Mouse (Mus musculus) monocyte, adult 2 months (primary cell): ENCODE results near the gene Cmc1.
"Not testable (repeated sequence)": the region's sequence is repeated elsewhere in the genome, so short reads cannot be mapped to it uniquely, and the experiment has no call there.

Experiments
- DNase-seq, 2 experiments: peaks; one replicate each; pipeline ENCODE4 v3.0.0; 2022; ENCODE audit warnings: low spot score in 2 of 2, low read depth in 1 of 2

Cmc1 gene

DNA sequence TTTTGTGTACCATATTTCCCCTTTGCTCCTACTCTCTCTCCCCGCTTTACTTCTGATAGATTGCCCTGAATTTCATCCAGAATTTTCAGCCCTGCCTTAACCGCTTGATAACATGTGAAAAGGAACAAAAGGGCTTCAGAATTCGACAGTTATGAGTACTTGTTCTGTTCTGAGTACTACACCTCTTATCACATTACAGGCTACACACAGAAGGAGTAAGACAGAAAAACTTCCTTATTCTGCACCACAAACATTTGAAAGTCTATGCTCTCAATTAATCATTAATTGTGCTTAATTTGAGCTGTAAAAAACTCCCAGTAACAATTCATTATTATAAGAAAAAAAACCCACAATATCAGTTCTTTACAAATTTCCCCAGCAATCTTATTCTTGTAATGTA, 9.6 kb downstream of the Cmc1 start:
- not testable (repeated sequence) for DNase-seq

DNA sequence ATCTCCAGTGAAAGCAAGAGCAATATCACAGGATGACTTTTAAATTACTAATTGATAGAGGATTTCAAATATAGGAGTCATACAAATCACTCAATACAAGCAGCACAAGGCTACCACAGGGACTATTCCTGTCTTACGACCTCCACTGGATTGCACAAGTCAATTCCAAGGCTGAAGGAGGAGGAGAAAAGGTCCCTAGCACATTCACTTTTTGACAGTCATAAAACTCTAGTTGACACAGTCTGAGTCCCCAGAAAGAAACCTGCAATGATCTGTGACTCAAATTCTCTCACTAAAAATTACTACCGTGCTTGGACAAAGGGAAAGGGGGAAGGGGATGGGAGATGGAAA, 39.6 kb downstream of the Cmc1 start:
- no peak for DNase-seq

DNA sequence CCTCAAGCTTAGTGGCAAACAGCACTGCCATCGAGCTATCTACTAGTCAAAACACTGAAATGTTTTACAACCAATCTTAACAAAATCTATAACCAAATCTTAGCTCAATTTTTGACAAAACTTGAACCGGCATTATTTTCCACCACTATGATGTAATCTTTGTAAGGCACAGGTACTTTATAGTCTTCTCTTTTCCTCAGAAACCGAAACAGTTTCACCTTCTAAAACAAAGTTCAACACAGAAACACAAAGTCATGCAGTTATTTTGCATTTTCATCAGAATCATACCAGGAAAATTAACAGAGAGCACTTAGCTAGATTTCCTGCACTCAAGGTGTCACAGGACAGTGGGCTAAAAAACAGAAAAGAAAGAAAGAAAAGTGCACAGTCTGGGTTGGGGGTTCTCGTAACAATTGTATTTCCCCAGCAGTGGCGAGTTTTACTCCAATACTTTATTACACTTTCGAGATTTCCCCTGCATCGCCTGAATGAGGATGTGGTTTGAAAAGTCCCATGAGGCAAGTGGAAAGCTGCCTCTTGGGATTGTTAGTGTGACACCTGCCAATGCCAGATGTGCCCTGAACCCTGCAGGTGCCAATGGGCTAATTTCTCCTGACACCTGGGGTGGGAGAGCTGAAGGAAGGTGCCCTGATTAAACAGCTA, 40.1 kb downstream of the Cmc1 start:
- DNase-seq, result no peak

DNA sequence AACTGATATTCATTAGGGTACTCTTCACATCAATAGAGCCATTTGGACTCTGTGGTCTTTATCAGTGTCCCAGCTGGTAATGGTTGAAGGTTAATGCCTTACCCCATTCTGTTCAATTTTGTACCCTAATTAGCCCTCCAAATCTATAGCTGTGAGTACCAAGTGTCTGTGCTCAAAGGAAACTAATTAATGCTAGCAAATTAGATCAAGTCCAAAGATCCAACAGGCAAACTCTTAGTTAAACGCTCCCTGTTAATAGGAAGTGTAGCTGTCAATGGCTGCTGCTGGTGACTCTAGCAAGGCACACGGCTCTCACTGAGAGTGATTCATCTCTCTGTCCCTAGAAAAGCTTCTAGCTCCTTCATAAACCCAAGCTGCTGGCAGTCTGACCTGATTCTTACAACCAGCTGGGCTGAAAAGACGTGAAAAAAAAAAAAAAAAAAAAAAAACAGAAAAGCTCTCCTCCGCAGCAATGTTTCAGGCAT, 41.4 kb downstream of the Cmc1 start:
- DNase-seq, result no peak

DNA sequence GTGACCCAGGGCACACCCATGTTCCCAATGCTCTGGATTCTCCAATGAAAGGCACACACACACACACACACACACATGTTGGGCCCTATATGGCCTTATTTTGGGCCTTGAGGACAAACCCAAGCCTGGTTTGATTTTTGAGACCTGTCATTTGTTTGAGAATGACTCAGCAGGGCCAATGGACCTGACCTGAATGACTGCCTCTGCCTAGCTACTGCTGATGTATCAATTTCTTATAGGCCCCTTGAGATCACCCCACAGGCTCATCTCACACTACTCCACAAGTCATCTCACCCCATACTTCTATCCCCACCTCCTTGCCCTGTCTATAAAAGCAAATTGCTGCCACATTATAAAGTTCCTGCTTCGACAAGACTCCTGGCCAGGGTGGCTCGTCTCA, 48.2 kb downstream of the Cmc1 start:
- DNase-seq, result no peak

DNA sequence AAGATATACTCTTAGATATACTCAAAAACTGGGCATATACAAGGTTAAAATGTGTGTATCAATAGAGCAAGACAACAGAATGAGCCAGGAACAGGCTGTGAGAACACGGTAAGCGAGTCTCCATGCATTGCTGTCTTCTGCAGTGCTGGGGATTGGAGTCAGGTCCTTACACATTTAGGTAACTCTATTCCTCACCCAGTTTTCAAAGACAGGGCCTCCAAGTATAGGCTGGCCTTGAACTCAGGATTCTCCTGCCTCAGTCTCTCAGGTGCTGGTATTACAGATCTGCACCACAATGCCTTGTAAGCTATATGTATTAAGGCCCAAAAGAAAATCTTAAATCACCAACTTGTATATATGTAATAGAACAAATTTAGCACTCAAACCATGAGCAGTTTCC, 49.5 kb downstream of the Cmc1 start:
- DNase-seq, result no peak

DNA sequence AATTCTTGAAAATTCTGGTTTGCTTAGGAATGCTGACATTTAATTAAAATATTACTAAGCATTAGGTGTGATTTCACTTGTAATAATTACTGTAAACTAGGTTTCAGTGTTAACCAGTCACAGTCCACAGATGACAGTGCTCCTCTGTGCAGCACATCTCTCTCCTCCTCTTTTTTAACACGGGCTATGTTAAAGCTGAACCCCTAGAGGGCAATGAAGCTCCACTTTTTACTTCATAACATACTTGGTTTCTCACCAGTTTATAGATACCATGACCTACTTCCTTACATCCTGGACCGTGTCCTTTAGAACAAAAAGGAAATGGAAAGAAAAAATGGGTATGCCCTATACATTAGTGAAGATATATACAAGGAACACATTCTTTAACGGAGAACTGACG, 50.6 kb downstream of the Cmc1 start:
- DNase-seq, result no peak

DNA sequence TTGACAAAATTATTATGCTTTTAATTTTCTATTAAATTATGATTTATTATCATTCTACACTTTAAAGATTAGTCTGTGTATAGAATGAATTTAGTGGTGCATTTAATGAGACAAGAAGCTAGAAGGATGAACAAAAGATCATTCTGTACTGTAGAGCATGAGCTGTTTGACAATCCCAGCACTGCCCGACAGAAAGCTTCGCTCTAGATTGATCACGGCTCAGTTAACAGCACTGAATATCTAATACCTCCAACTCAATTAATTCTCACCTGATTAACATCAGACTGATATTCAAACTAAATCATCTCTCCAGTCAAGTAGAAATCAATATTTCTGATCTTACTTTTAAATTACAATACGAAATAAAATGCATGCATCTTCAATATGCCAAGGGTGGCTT, 66.1 kb downstream of the Cmc1 start:
- no peak for DNase-seq

DNA sequence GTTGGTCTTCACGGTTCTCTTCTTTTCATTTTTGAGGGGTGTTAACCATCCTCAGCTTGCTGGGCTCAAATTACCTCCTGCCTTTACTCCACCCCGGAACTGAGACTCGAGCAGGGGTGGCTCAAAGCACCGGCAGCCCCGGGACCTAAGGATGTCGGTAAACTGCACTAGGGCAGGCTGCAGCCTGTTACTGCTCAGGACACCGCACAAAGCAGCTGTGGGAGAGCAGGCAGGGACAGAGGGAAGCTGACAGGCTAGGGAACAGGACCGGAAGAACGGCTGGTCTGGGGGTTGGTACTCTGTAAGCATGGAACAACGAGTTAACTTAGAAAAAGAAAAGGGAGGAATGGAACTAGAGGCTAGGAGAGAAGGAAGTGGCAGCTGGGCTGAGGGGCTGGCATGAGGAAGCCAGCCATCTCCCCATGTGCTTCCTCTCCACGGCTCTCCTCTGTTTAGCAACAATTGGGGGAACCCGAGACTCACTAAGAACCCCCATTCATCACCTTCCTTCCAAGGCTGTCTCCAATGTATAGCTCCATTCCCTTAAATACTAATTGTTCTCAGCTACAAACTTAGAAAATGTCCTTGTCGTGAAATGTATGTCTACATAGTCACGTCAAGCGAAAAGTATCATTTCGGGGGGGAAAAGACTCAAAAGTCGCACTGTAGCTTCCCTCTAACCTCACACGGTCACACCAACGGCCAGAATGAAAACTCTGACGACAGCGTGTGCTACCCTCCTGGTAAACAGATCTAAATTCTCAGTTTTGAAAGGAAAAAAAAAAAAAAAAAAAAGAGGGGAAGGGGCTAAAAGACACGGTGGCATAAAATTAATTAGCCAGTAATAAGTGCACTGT, 67.2 kb downstream of the Cmc1 start:
- DNase-seq, result no peak

DNA sequence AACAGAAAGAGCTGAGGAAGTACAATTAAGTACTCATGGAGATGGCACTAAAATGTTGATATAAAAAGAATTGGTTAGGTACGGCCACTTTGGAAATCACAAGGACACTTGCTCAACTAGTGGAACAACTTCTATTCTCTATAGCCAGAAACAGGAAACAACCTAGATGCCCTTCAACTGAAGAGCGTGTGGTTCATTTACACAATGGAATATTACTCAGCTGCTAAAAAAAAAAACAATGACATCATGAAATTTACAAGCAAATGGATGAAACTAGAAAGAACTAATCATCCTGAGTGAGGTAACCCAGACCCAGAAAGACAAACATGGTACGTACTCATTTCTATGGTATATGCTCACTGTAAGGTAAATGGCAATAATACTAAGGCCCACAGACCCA, 76.6 kb downstream of the Cmc1 start:
- DNase-seq, result no peak

DNA sequence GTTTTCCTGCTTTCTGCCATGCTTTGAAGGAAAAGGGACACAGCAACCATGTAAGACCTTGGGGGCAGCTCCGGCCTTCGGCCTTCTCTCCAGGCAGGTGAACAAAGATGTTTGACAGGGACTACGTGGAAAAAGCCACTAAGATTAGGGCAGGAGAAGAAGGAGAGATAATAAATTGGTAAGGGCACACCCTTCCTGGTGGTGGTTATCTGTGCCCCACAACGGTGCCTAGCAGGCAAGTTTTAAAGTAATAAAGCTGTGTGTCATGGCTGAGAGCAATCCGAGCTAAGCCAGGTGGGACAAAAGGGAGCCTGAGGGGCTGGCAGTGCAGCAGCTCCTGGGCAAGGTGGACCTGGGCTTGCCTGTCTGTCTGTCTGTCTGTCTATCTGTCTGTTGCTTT, 77.9 kb downstream of the Cmc1 start:
- no peak for DNase-seq

DNA sequence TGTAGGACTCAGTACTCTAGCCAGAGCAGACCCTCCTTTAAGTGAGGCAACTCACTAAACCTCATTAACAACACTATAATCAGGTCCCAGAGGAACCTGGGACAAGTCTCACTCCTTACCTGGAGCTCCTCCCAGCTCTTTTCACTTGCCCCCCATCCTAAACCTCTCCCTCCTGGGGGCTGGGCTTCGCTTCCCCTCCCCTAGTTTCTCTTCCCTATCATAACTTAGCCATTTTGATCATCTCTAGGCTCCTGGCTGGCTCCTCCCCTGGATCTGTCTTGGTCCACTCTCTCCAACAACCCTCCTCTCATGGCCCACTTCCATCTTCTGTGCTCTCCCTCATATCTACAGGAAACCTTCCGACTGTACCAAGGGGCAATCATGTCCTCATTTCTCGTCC, 78.6 kb downstream of the Cmc1 start:
- DNase-seq, result no peak

DNA sequence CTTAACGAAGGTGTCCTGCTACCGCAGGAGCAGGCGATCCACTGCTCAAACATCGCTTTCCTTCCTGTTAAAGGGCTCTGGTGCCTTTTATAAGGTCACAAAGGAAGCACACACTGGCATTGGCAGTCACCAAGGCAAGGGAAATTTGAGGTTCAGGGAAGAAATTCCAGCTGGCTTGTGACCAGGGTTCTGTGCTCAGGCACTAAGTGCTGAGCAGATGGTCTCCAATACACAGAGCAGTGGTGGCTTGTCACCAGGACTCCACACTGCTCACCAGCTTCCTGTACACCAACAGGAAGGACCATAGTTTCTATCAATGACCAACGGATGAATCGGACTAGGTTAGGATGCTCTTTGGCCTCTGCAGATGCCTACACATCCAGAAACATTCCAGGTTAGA, 79.5 kb downstream of the Cmc1 start:
- DNase-seq, result no peak

DNA sequence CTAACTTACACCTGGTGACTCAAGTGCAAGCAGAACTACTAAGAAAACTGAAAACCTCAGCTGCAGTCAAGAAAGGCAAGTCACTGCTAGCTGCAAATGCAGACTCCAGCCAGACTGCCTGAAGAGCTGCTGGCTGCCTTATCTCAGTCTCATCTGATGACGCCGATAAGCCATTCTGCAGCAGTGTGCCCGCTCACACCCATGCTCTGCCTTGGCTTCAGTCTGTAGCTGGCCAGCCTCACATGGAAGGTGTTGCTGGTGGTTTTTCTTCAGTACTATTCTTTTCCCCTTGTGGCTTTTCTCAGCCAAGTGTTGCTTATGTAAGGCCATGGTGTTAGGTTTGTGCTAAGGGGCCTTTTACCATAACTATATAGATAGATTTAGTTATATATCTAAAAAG, 90.9 kb downstream of the Cmc1 start:
- no peak for DNase-seq

DNA sequence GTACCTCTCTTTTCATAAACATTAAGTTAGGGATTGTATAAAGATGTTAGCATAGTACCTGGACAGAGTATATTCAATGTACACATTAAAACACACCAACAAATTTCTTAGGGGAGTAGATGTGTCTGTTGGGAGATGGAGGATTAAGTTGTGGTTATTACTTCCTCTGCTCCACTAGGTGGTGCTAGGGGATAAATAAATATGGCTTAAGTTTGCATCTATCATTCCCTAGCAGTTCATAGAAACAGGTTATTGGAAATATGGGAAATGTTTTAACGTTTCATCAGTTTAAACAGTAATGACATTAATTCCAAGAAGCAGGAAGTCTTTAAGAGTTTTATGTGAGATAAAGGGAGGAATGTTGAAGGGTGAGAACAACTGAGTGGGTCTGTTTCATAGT, 96.7 kb downstream of the Cmc1 start:
- no peak for DNase-seq

DNA sequence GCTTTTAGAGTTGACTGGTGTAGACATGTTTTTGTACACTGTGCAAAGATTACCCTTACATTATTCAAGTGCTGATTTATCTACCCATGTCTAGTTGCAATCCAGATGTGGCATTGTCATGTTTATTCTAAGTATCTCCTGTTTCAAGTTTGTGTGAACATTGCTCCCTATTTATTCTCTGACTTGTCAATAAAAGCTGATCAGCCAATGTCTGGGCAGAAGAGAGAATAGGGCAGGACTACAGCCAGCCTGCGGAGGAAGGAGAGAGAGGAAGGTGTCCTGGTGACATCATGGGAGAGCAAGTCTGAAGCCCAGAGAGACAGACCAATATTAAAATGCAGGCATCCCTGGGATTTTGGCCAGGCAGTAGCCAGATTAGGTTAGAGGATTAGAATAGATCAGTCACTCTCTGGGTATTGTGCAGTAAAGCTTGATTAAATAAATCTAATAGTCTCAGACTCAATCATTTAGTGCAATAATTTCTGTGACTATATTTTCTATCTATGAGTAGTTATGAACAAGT, 104.9 kb downstream of the Cmc1 start:
- DNase-seq, result no peak

DNA sequence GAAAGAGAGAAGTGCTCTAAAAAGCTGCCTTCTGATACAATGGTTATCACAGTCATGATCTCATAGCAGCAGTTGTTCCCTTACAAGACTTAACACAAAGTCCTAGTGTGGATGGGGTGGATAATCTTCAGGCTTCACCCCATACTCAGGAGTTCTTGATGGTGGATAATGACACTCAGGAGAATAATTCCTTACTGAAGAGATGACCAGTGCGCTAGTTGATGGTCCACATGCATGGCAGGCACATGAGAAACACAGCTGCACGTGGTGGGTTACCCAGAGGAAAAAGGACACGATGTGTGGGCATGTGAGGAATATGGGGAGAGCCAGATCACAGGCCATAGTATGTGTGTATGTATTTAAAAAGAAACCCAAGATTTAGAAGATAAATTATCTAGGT, 106.4 kb downstream of the Cmc1 start:
- DNase-seq, result no peak

DNA sequence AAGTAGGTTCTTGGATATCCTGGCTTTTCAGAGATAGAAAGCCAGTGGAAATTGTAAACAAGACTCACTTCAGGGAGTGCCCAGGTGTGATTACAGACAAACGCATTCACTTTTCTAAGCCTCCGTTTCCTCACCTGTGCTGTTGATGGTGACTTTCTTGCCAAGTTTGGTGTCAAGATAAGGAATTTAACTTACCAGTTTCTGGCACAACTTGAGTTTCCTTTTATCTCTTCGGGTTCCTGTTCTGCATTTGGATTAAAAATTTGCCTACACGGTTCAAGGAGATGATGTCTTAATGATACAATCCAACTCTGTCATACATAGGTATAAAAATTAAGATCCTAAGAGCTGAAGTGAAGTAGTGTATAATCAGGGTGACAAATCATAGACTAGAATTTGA, 107.2 kb downstream of the Cmc1 start:
- no peak for DNase-seq

DNA sequence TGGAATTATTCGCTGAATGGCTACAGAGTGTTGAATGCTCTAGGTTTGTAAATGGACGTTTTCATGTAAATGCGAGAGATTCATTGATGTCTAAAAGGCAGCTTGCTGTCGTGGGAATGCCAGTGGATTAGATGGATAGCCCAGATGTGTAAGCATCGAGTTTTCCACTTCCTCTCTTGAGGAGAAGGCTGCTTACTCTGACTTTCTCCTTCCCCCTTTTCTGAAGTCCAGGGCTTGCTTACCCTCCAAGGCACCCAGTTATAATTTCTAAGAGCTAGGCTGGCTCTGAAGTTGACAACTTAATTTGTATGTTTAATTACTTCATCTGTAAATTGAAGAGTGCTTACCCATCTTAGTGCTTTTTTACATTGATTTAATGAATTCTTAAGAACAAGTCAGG, 108.3 kb downstream of the Cmc1 start:
- DNase-seq, result no peak

DNA sequence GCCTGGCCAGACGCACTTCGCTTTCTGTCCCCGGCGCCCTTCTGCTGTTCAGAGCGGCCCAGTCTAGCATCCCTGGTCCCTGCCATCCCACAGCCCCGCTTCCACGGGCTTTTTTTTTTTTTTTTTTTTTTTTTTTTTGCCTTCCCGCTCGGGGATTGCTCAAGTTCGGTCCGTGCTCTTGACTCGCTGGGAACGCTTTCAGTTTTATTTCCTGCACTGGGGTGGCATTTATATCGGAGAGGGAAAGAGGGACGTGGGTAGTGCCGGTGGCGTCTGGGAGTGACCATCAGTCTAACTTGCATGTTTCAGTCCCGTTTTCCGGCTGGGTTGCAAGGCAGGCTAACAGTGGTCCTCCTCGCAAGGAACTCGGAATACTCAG, 109.0 kb downstream of the Cmc1 start:
- no peak for DNase-seq

DNA sequence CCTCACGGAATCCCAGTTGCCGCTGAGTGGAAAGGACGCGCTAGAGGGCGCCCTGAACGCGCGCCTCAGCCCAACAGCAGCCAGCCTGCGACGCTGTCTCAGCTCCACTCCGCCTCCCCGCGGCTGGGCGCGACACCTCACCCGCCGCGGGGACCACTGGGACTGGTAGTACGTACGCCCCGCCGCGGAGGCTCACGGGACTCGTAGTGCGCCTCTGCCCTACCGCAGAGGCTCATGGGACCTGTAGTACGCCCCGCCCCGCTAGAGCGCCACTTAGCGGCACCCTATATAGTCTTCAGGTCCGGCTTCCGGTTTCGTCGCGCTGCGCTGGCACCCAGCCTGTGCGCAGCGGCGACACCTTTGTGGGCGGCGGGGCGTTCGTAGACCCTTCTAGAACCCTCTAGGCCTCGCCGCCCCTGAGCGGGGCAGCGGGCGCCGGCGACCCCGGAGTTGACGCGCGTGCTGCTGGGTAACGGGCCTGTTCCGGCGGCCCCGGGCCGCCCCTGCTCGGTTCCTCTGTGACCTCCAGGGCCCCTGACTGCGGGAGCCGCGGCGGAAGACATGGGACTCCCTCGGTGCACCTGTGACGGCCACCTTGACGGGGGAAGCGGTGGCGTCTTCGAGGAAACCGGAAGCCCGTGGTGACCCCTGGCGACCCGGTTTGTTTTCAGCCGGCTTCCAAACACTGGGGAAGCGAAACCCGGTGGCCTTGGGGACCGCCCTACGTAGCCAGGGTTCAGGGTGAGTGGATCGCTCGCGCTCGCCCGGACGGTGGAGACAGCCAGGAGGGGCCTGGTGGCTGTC, 109.6 kb downstream of the Cmc1 start, which contains the start of gene Azi2:
Azi2 (plus strand) TSS at position 282 of the 804 bp plus-strand sequence.
- peak; percentile 93 to 95 for DNase-seq

DNA sequence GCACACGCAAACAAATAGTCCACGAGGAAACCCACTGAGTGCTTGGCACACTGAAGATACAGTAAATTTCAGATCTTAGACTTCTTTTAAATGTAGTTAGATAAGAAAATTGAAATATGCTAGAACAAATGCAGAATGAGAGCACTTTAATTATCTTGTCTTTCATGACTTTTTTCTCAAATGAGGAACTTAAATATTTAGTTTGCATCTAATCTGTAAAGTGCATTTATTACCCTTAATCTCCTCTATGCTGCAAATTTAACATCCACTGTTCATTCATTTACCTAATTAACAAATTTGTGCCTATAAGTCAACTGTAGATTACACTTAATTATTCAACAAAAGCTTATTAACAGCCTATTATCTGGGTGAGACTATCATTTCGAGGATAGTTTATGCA, 115.0 kb downstream of the Cmc1 start:
- DNase-seq, result no peak
